In the genomic region with DNA sequence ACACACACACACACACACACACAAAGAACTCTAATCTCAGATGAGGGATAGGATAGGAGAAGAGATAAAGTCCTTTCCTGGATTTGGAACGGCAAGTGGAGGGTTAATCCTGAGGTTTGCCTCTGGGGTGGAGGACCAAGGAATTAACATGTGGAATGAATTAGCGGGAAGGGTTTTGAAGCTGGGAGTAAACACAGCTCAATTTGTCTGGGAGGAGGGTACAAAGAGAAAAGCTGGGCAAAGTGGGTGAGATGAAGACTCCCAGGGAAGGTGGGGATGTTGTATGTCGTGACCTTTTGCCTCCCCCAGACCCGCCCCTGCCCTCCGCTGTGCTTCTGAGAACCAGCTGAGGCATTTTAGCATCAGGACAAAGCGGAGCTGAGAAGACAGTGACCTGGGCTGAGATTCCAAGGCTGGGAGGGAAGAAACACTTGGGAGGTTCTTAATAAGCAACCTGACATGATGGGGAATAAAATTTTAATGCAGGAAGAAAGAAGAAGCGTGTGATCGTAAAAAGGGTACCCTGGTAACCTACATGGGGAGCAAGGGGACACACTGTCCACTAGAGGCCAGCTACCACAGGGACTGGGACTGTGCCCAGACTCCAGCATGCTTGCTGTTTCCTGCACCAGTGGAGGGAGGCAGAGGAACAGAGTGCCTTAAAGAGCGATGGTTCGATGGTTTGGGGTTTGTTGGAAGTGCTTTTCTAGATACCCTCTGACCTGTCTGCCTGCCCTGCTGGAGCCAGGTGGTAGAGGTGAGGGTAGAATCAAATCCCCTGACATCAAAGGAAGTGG, we compare ENCODE assay signal across 8 mouse cellular contexts.
DNase-seq lines count a peak whose midpoint lies in the region; ATAC-seq lines count a peak whose summit lies in the region.
"Had no signal": no experiment of that assay in that cellular context is flagged by ENCODE, and none has a peak within 500 bp of the region (broad histone marks: within the 10 kb centered on the region; RNA-seq: fewer than 3 reads in every experiment).

No protein-coding gene starts in this region.

- H3K4me2 ChIP-seq in hindbrain, embryonic 12.5 days (replicated peaks) = 0 out of 2 replicates have a peak overlapping the region, but pooled peaks have one; percentile 15
- H3K4me2 ChIP-seq in hindbrain, embryonic 16.5 days (ENCODE audit: low read length) = no peak overlapping the region
- peak overlapping the region; percentile 22 for H3K4me2 ChIP-seq in limb, embryonic 11.5 days (ENCODE audit: low read depth, severe bottlenecking)

- peaks cover 37% of the 10 kb centered on the region for H3K27me3 ChIP-seq in hindbrain, embryonic 12.5 days
- peaks cover 2% of the 10 kb centered on the region for H3K27me3 ChIP-seq in hindbrain, embryonic 16.5 days (replicated peaks; ENCODE audit: control insufficient read depth, insufficient read depth, low read length)
- peaks cover 2% of the 10 kb centered on the region; the same call in 1 of the 2 replicates for H3K27me3 ChIP-seq in limb, embryonic 11.5 days (ENCODE audit: control insufficient read depth, insufficient read depth, low read length)

- H3K9ac ChIP-seq in hindbrain, embryonic 12.5 days = no peak overlapping the region
- no peak overlapping the region for H3K9ac ChIP-seq in hindbrain, embryonic 16.5 days (ENCODE audit: low read depth, low read length)
- H3K9ac ChIP-seq in limb, embryonic 11.5 days (ENCODE audit: low read length) = no peak overlapping the region

- H3K27ac ChIP-seq in hindbrain, embryonic 12.5 days = no peak overlapping the region
- H3K27ac ChIP-seq in hindbrain, embryonic 16.5 days (ENCODE audit: low read depth, low read length) = no peak overlapping the region
- no peak overlapping the region for H3K27ac ChIP-seq in limb, embryonic 11.5 days (replicated peaks; ENCODE audit: low read depth, low read length)

- peak; percentile 7 for DNase-seq in urinary bladder, postnatal 14 days (ENCODE audit: low spot score)
- no peak for DNase-seq in urinary bladder, postnatal 10 days (ENCODE audit: low spot score)
- peak; percentile 40 for DNase-seq in limb, embryonic 11.5 days (ENCODE audit: low spot score)
- DNase-seq in adrenal gland, postnatal 14 days = no peak
- DNase-seq: gastrocnemius, postnatal 25 days had no signal

- no peaks in the 10 kb centered on the region for H3K36me3 ChIP-seq in hindbrain, embryonic 12.5 days
- no peaks in the 10 kb centered on the region for H3K36me3 ChIP-seq in hindbrain, embryonic 16.5 days (ENCODE audit: control insufficient read depth, insufficient read depth, low read length)
- no peaks in the 10 kb centered on the region for H3K36me3 ChIP-seq in limb, embryonic 11.5 days (ENCODE audit: control insufficient read depth, insufficient read depth, low read length)

- 23% methylated on average over 10 of the region's 10 CpGs for WGBS in hindbrain, embryonic 12.5 days
- WGBS in hindbrain, embryonic 16.5 days = 32% methylated on average over 10 of the region's 10 CpGs
- 27% methylated on average over 10 of the region's 10 CpGs for WGBS in limb, embryonic 11.5 days

- no peak overlapping the region for H3K4me3 ChIP-seq in hindbrain, embryonic 12.5 days
- no peak overlapping the region for H3K4me3 ChIP-seq in hindbrain, embryonic 16.5 days (ENCODE audit: low read length)
- H3K4me3 ChIP-seq in limb, embryonic 11.5 days (ENCODE audit: low read depth, low read length) = no peak overlapping the region

- no peaks in the 10 kb centered on the region for H3K9me3 ChIP-seq in hindbrain, embryonic 12.5 days (replicated peaks)
- no peaks in the 10 kb centered on the region for H3K9me3 ChIP-seq in hindbrain, embryonic 16.5 days (ENCODE audit: control insufficient read depth, low read length)
- H3K9me3 ChIP-seq in limb, embryonic 11.5 days (ENCODE audit: control insufficient read depth, low read length) = no peaks in the 10 kb centered on the region

- no peak for ATAC-seq in hindbrain, embryonic 12.5 days (ENCODE audit: low FRiP score)
- ATAC-seq in hindbrain, embryonic 16.5 days = no peak
- peak; percentile 51; the same call in 1 of the 2 replicates for ATAC-seq in limb, embryonic 11.5 days (ENCODE audit: insufficient number of reproducible peaks, low FRiP score, low TSS enrichment, low read depth)
- ATAC-seq in CD4-positive, CD25-positive, alpha-beta regulatory T cell, adult 4 months = no peak

- peaks cover 3% of the 10 kb centered on the region; the same call in 1 of the 2 replicates for H3K4me1 ChIP-seq in hindbrain, embryonic 12.5 days
- no peaks in the 10 kb centered on the region for H3K4me1 ChIP-seq in hindbrain, embryonic 16.5 days (ENCODE audit: control insufficient read depth, insufficient read depth, low read depth, low read length)
- no peaks in the 10 kb centered on the region for H3K4me1 ChIP-seq in limb, embryonic 11.5 days (ENCODE audit: control insufficient read depth, insufficient read depth, low read length)

Comparison
In these comparisons a context has a peak if more than half of its experiments do, and no peak if none do; other contexts are left out.
1. DNase-seq: peak in urinary bladder, postnatal 14 days (single experiment) and limb, embryonic 11.5 days (single experiment); none in urinary bladder, postnatal 10 days (single experiment) and adrenal gland, postnatal 14 days (single experiment).